Mouse (Mus musculus) layer of hippocampus, postnatal 25 days (tissue): ENCODE measurements around the gene Mttp. TPM values are rescaled to one million over a fixed set of nuclear protein-coding genes. Genes with fewer than 3 reads are reported as not detected.
A peak's percentile ranks its signal among the peaks of the same experiment; 100 is the strongest.

ENCODE experiments used
- DNase-seq, 2 experiments: peaks; one replicate each; pipeline ENCODE4 v3.0.0; 2022; ENCODE audit warnings: mixed read lengths in 2 of 2, low spot score in 1 of 2; ENCODE audit errors: extremely low spot score in 1 of 2
- total RNA-seq, 2 experiments: library from RNA; stranded (reverse); gene quantifications; 2 replicates each; pipeline ENCODE4 v1.2.3; 2021

Mttp gene
- total RNA-seq: 1 to 10 TPM; 5.3 to 5.8 TPM

GRCm38 (mm10) chr3:138144642-138145171 is at the start of gene Mttp:
Mttp (minus strand) TSS chr3:138144968.
- DNase-seq: peak; percentile 23 to 72

- no peak for DNase-seq
Observed at GRCm38 (mm10) chr3:138193683-138194302, 49.0 kb upstream of the Mttp start, which contains the start of gene 4930579F01Rik. 4930579F01Rik (minus strand) TSS chr3:138193825.

GRCm38 (mm10) chr3:138192260-138192659 is 47.5 kb upstream of the Mttp start:
- no peak for DNase-seq

GRCm38 (mm10) chr3:138185995-138186930 is 41.5 kb upstream of the Mttp start:
- DNase-seq: no peak

- DNase-seq: no peak
Observed at GRCm38 (mm10) chr3:138185290-138185689, 40.5 kb upstream of the Mttp start.

- DNase-seq: no peak
Observed at GRCm38 (mm10) chr3:138183371-138183770, 38.6 kb upstream of the Mttp start.

- DNase-seq: no peak
Observed at GRCm38 (mm10) chr3:138182019-138182418, 37.3 kb upstream of the Mttp start.

- no peak for DNase-seq
Observed at GRCm38 (mm10) chr3:138175551-138175950, 30.8 kb upstream of the Mttp start.

GRCm38 (mm10) chr3:138173291-138173690 is 28.5 kb upstream of the Mttp start:
- DNase-seq: no peak

GRCm38 (mm10) chr3:138162553-138163183 is 17.9 kb upstream of the Mttp start:
- DNase-seq: no peak

GRCm38 (mm10) chr3:138161623-138162022 is 16.9 kb upstream of the Mttp start:
- no peak for DNase-seq

- no peak for DNase-seq
Observed at GRCm38 (mm10) chr3:138156651-138157050, 11.9 kb upstream of the Mttp start.

GRCm38 (mm10) chr3:138155062-138155461 is 10.3 kb upstream of the Mttp start:
- DNase-seq: no peak

- DNase-seq: no peak
Observed at GRCm38 (mm10) chr3:138148811-138149210, 4.0 kb upstream of the Mttp start.

- DNase-seq: no peak
Observed at GRCm38 (mm10) chr3:138144060-138144641, 617 bp downstream of the Mttp start.

GRCm38 (mm10) chr3:138143315-138144059 is 1.3 kb downstream of the Mttp start, which contains the start of gene Trmt10a:
Trmt10a (plus strand) TSS chr3:138143448.
- DNase-seq: peak; percentile 95 to 96

- DNase-seq: no peak
Observed at GRCm38 (mm10) chr3:138142733-138143314, 1.9 kb downstream of the Mttp start.

GRCm38 (mm10) chr3:138142052-138142732 is 2.6 kb downstream of the Mttp start:
- DNase-seq: no peak

GRCm38 (mm10) chr3:138139663-138140062 is 5.1 kb downstream of the Mttp start:
- DNase-seq: no peak
